Mouse (Mus musculus): ENCODE data around the gene Morc1.

DNA sequence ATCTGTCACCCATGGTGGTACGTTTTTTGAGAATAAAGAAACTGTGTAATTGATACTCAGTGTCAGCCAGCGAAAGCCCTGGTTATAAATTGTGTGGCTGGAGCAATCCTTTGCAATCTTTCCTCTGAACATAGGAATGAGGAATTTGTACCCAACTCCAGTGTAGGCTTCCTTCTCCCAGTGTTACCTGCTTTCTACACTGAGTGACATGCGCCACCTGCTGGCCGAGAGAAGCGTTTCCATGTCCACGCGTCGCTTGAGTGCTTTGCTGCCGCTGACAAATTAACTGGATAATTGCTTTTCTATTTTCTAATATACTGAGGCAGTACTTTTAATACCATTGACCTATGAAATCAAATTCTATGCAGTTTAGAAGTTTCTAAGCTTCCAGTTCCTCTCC lies 139.3 kb downstream of the Morc1 start:
- TF ChIP-seq POLR2A (IDR thresholded peaks at IDR 0.05; ENCODE audit: low read depth, low read length) (no peak), CTCF (IDR thresholded peaks at IDR 0.05; ENCODE audit: extremely low read depth, insufficient read length, insufficient replicate concordance, low read depth, low read length) (peak; percentile 89; the same call in 1 of the 2 replicates)

All from small intestine, adult 2 months (tissue).